Mouse (Mus musculus) bone marrow macrophage, adult 2 months (primary cell): ENCODE measurements at regions not wholly inside any gene's neighbourhood (a gene's known extent, or its start where the extent isn't known, plus 50 kb on each side); places are given as distances from the start of the nearest gene placed in this dataset.

Experiments used
- CTCF ChIP-seq: IDR thresholded peaks from 2 replicates; pipeline ENCODE4 v1.5.1; 2012; ENCODE audit warnings: low read depth, mild to moderate bottlenecking, low read length, moderate library complexity
- POLR2A ChIP-seq: IDR thresholded peaks from 2 replicates; pipeline ENCODE4 v1.6.1; 2012; ENCODE audit warnings: mild to moderate bottlenecking, low read depth, low read length, borderline replicate concordance

DNA sequence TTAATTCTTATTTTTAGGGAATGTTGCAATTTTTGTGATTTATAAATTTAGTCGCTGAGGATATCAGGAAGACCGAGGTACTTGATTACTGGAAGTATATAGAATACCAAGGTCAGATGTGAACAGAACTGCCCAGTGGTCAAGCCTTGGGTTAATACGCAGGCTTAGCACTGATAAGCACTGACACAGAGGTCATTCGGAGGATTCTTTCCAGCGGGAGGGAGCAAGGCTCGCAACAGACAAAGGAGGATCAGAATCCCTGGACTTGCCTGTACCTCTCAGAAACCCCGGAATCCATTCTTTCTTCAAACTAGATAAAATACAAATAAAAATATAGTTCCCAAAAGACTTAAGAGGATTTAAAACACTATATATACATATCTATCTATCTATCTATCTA, 85.7 kb upstream of the Arhgap32 start:
- no peak for TF ChIP-seq POLR2A
- TF ChIP-seq CTCF = no peak
